Mouse (Mus musculus): ENCODE results near the gene Spata25. TPM values are rescaled to one million over a fixed set of nuclear protein-coding genes. Genes with fewer than 3 reads are reported as not detected.
A peak's percentile ranks its signal among the peaks of the same experiment; 100 is the strongest.
"Not testable (repeated sequence)": the region's sequence is repeated elsewhere in the genome, so short reads cannot be mapped to it uniquely, and the experiment has no call there.

Gene Spata25
- total RNA-seq (2017): not detected in 2 replicates

DNA sequence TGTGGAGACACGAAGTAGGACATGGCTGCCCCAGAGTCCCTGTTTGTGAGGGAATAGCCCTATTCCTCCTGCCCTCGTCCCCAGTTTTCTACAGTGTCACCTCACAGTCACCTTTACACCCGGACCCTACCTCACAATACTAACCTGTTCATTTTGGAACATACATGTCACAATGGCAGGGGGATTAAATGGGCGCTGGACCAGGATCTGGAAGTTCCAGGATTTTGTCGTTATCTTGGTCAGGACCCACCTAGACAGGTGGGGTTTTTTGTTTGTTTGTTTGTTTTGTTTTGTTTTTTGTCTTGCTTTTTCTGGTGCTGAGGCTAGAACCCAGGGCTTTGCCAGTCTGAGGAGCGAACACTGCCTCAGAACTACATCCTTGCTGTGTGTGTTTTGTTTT lies at the start of gene Spata25:
TSS of gene Spata25 (minus strand) at position 101 of the 400 bp plus-strand sequence.
- ATAC-seq (ENCODE audit: extremely low read depth, insufficient number of reproducible peaks, low FRiP score, poor library complexity, severe bottlenecking): no peak

DNA sequence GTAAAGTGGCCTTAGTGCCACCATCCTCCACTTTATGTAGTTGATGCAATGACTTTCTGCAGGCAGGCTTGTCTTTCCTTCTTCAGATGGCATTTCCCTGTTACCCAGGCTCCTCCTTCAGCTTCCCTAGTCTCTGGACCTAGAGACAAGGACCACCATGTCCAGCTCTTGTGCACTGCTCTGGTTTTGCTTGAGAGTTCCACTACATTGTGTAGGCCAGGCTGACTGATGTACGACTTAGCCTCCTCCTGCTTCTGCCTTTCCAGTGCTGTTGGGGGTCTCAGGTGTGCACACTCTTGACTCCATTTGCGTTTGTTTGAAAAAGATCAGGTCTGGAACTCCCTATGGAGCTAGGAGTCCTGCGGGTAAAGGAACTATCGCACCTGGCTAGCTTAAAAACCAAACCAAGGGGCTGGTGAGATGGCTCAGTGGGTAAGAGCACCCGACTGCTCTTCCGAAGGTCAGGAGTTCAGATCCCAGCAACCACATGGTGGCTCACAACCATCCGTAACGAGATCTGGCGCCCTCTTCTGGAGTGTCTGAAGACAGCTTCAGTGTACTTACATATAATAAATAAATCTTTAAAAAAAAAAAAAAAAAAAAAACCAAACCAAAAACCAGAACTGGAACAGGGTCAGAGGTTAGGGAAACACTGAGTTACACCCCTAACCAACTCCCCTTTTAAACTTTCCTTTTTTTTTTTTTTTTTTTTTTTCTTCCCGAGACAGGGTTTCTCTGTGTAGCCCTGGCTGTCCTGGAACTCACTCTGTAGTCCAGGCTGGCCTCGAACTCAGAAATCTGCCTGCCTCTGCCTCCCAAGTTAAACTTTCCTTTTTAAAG lies 49.3 kb upstream of the Spata25 start:
- not testable (repeated sequence) for ATAC-seq (ENCODE audit: extremely low read depth, insufficient number of reproducible peaks, low FRiP score, poor library complexity, severe bottlenecking)

DNA sequence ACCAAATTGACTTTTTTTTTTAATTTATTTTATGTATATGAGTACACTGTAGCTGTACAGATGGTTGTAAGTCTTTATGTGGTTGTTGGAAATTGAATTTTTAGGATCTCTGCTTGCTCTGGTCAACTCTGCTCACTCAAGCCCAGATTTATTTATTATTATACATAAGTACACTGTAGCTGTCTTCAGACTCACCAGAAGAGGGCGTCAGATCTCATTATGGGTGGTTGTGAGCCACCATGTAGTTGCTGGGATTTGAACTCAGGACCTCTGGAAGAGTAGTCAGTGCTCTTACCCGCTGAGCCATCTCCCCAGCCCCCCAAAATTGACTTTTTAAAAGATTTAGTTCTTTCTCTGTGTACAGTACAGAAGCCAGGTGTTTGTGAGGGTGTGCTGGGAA lies 47.3 kb upstream of the Spata25 start:
- not testable (repeated sequence) for ATAC-seq (ENCODE audit: extremely low read depth, insufficient number of reproducible peaks, low FRiP score, poor library complexity, severe bottlenecking)

DNA sequence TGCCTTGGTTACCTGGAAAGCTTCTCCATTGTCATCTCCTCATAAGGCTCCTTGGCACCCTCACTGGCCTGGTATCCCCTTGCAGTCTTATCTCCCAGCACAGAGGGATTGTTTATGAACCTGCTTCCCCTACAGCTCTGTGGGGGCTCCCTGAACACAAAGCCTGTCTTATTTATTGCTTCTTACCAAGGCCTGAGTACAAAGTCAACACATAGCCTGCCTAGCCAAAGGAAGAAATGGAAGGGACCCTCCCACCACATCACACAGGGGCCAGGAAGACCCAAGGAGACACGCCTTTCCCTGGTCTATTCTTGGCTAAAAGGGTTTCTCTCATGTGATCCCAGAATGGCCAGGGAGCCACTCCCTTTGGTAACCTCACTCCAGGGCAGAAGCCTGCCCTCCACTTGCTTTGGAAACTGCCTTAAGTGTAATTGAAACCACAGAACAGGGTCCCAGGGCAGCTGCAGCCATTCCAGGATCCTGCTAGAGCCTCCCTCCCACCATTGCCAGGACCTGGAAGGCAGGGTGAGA lies 46.0 kb upstream of the Spata25 start:
- ATAC-seq (ENCODE audit: extremely low read depth, insufficient number of reproducible peaks, low FRiP score, poor library complexity, severe bottlenecking): no peak

DNA sequence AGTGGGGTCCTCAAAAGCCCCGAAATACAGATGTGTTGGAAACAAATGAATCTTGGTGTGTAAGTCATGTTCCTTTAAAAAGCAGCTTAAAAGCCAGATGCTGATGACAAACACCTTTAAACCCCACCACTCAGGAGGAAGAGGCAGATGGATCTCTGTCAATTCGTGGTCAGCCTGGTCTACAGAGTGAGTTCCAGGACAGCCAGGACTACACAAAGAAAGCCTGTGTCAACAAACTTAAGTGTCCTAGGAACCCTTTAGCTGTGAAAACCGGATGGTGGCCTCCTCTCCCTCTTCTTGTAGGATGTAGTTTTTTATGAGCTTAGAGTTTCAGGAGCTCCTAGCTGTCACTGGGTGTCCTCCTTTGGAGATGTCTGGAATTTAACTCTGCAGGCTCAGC lies 45.3 kb upstream of the Spata25 start:
- no peak for ATAC-seq (ENCODE audit: extremely low read depth, insufficient number of reproducible peaks, low FRiP score, poor library complexity, severe bottlenecking)

DNA sequence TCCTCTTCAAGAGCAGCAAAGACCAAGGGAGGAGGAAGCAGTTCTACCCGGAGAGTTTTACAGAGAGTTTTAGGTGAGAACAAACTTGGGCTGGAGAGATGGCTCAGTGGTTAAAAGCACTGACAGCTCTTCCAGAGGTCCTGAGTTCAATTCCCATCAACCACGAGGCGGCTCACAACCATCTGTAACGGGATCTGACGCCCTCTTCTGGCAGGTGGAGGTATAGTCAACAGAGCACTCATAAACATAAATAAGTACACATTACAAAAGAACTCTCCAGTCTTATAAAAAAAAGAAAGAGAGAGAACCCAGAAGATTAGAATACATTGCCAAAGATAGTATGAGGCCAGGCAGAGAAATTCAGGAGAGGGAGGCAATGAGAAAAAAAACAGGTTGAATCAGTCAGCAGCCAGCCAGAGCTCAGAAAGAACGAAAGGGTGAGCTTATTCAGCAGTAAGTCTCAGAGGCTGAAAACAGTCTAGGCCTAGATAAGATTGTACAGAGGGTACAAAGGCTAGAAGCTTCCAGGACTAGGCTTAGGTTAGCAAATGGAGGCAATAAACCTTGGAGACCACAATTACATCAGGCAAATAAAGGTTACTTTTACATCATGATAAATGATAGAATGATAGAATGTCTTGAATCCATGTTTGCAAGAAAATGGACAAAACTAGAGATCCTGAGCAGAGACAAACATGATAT lies 43.4 kb upstream of the Spata25 start:
- no peak for ATAC-seq (ENCODE audit: extremely low read depth, insufficient number of reproducible peaks, low FRiP score, poor library complexity, severe bottlenecking)

DNA sequence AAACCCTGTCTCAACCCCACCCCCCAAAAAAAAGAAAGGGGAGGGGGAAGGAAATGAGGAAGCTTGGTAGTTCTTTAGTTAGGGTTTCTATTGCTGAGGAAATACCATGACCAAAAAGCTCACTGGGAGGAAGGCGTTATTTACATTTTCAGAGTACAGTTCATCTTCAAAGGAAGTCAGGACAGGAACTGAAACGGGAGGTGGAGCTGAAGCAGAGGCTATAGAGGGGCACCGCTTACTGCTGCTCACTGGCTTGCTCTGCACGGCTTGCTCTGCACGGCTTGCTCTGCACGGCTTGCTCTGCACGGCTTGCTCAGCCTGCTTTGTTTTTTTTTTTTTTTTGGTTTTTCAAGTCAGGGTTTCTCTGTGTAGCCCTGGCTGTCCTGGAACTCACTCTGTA lies 40.2 kb upstream of the Spata25 start:
- ATAC-seq (ENCODE audit: extremely low read depth, insufficient number of reproducible peaks, low FRiP score, poor library complexity, severe bottlenecking): peak; percentile 88

DNA sequence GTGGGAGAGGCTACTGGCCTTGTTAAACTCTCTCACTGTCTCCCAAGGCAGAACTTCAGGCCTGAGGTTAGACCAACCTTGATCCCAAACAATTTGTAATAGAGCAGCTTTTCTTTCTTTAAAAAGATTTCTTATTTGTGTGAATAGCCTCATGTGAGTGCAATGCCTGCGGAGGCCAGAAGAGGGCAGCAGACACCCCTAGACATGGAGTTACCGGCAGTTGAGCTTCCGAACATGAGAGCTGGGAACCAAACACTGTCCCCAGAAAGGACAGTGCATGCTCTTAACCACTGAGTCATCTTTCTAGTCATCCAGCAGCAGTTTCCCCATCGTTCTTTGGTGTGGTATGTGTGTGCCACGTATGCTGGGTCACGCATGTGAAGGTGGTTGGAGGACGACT lies 39.2 kb upstream of the Spata25 start:
- ATAC-seq (ENCODE audit: extremely low read depth, insufficient number of reproducible peaks, low FRiP score, poor library complexity, severe bottlenecking): no peak

DNA sequence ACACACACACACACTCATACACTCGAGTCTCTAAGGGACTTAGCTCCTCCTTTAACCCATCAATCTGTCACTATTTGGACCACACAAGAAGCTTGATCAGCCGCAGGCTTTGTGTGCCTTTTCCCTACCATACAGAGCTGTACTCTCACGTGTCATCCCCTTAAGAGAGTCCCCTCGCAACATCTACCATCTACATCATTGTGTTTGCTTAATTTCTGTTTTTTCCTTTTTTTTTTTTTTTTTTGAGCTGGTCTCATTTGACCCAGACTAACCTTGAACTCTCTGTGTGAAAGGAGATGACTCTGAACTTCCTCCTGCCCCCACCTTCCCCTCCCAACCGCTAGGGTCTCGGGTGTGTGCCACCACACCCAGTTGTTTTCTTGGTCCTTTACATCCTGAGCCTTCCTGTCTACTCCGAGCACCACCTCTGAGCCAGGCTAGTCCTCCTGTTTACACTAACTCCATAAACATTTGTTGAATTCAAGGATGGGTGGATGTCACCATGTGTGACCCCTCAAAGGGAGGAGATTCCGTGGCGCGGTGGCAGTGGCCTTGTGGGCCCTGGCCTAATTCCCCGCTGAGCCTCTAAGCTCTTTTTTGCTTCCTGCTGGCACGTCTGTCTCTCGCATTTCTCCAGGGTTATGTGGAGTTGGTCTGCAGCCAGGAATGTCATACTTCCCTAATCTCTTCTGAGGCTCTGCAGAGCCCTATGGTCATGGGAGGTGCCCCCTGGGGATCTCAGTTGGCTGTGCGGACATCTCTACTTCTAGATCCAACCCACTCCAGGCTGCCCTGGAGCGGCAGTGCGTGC lies 38.6 kb upstream of the Spata25 start:
- peak; percentile 54 for ATAC-seq (ENCODE audit: extremely low read depth, insufficient number of reproducible peaks, low FRiP score, poor library complexity, severe bottlenecking)

DNA sequence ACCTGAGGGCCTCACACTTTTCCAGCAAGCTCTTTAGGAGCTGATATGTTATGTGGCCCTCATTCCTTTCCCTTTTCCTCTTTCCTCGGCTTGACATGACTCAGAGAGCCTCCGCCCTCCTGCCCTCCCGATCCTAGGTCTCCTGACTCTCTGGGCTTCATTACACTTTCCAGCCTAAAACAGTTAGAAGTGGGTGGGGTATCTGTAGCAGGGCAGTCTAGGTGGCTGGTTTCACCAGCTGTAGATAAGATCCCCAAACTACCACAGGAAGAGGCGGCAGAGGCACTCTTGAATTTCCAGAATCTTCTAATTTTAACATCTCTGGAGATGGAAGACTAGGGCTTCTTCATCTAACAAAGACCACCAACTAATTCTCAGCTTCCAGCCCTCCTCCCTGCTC lies 36.3 kb upstream of the Spata25 start:
- no peak for ATAC-seq (ENCODE audit: extremely low read depth, insufficient number of reproducible peaks, low FRiP score, poor library complexity, severe bottlenecking)

DNA sequence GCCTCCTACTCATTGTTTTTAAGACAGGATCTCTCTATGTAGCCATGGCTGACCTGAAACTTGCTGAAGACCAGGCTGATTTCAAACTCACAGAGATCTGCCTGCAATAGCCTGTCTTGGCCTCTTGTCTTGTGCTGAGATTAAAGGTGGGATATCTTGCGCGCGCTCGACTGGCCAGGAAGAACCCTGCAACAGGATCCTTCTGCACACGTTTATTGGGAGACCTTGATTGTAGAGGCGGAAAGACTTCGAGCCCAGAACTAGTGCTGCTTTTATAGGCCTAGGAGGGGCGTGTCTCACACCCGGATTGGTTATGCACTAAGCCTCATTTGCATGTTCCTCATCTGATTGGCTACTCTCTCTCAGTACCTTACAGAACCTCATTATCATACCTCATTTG lies 35.1 kb upstream of the Spata25 start:
- ATAC-seq (ENCODE audit: extremely low read depth, insufficient number of reproducible peaks, low FRiP score, poor library complexity, severe bottlenecking): not testable (repeated sequence)

DNA sequence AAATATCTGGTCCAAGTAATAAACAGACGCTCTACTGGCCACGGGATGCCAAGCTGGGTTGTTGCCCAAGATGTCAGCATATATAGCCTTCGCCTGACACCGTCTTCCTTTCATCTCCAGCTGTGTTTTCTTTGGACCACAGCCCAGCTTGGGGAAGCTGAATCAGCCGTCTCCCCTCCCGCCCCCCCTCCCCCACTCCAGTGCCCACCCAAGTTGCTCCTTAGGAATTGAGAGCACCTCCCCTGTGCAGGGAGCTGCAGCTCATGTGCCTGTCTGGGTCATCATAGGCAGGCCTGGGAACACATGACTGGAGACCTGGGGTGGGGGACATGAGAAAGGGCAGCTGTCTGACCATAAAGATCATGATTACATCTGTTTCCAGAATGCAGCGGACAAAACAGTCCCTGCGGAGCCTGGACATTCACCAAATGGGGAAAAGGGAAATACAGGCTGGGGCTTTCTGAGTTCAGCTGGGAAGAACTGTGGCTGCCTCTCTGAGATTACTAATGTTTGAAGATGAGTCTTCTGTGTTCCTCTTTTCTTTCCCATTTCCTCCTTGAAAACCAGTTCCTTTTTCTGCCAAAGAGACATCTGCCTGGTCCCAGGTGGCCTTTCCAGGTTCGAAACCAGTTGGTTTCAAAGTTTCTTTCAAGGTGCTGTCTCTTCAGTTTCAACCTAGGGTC lies 34.0 kb upstream of the Spata25 start:
- ATAC-seq (ENCODE audit: extremely low read depth, insufficient number of reproducible peaks, low FRiP score, poor library complexity, severe bottlenecking): no peak

DNA sequence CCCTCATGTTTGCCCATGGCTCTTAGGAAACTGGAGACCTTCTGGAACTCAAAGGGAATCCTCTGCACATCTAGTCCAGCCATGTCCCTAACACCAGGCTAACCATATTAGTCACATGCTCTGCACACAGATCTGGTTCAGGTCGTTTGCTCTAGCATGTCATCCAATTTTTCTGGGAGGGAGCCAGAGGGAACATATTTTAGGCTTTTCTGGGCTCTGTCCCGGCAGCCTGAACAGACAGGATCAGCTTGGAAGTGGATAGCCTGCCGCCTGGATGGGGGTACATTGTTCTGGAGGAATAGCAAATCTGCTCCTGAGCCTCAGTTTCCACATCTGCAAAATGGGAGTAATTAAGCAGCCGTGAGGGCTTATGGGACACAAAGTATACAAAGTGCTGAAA lies 32.8 kb upstream of the Spata25 start:
- no peak for ATAC-seq (ENCODE audit: extremely low read depth, insufficient number of reproducible peaks, low FRiP score, poor library complexity, severe bottlenecking)

DNA sequence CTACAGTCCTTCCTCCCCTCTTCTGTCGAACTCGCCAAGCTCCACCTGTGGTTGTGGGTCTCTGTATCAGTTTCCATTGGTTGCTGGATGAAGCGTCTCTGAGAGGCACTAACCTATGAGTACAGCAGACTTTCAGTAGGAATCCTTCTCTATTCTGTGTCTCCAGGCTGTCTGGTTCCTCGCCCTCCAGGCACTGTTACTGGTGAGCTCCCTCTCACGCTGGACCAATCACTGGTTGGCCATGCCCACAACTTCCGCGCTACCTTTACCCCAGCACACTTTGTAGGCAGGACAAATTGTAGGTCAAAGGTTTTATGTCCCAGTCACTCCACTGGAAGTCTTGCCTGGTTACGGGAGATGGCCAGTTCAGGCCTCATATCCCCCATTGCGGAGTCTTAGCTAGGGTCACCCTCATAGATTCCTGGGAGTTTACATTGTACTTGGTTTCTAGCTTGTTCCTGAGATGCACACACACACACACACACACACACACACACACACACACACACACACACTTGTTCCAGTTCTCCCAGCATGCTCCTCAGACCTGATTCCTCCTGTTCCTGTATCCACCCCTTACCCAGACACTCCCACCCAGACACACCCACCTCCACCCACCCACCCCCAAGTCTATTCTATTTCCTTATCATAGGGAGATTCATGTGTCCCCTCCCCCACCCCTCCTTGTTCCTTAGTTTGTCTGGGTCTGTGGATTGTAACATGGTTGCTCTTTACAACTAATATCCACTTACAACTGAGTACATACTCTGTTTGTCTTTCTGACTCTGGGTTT lies 31.5 kb upstream of the Spata25 start:
- ATAC-seq (ENCODE audit: extremely low read depth, insufficient number of reproducible peaks, low FRiP score, poor library complexity, severe bottlenecking): no peak

DNA sequence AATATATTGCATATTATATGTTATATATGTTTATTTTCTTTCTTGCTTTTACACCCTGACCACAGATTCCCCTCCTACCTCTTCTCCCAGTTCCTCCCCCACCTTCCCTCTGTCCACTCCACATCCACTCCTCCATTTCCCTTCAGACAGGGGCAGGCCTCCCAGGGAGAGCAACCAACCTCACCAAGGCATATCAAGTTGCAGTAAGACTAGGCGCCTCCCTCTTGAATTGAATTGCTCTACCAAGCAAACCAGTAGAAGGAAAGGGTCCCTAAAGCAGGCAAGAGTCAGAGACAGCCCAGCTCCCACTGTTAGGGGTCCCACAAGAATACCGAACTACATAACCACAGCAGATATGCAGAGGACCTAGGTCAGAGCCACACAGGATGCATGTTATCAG lies 30.8 kb upstream of the Spata25 start:
- ATAC-seq (ENCODE audit: extremely low read depth, insufficient number of reproducible peaks, low FRiP score, poor library complexity, severe bottlenecking): no peak

DNA sequence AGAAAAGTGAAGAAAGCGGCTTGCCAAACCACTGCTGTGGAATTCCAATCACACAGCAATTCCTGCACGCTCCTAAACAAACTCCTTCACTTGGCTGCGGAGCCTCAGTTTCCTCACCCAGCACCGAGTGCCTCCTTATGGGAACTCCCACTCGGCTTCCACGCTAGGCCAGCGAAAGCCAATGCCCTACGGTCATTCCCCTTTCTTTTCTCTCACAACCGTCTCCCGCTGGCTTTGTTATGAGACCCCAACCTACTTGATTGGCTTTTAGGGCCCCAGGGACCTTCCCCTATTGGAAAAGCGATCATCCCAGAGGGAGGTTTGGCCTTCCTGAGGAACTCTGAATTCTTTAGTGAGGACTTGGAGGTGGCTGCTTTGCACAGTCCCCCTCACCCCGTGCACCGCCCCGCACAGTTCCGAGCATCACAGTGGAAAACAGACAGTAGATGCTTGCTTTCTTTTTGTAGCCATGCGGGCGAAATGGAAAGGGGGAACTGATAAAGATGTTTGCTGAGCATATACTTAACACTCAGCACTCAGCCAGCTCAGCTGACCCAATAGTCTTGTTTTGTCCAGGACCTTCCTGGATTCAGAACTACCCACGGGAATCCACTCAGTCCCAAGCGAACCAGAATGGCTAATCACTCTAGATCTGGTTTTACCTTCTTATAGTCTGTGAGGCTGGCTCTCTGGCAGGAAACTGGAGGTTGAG lies 29.7 kb upstream of the Spata25 start:
- ATAC-seq (ENCODE audit: extremely low read depth, insufficient number of reproducible peaks, low FRiP score, poor library complexity, severe bottlenecking): no peak

DNA sequence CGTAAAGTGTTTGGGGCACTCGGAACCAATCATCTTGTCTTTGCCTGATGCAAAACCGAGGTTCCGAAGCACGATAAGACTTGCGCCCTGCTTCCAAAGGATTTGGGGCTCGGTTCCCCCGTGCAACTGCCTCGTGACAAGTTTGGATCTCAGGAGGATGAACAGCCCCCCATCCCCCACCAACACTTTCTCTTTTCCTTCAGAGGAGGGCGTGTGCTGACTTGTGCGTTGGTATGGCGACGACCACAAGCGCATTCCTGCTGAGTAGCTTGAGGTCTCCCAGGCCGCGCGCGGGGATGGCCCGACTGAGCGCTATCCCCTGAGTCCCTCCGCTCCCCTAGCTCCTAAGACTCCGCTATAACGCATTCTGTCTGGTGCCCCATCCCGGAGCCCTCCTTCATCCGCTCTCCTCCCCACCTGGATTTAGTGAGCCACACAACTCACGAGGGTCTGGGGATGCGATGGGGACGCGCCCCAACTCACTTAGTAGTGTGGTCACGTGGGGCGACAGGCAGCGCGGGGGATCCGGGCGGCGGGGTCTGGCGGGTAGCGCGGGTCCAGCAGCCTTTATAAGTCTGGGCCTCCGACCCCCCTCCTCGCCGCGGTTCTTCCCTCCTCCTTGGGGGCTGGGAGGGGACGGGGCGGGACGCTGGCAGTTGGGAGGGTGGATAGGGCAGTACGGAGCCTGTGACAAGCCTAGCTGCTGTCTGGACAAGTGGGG lies 28.9 kb upstream of the Spata25 start, which contains the start of gene Pltp:
TSS of gene Pltp (minus strand) at position 611 of the 721 bp plus-strand sequence.
- peak; percentile 34 for ATAC-seq (ENCODE audit: extremely low read depth, insufficient number of reproducible peaks, low FRiP score, poor library complexity, severe bottlenecking)

All from neutrophil, adult 5-6 weeks (primary cell).